Mouse (Mus musculus) kidney, embryonic 15.5 days (tissue): ENCODE results near the gene Rcn1. TPM values are rescaled to one million over a fixed set of nuclear protein-coding genes. Genes with fewer than 3 reads are reported as not detected.

Experiments used
- ATAC-seq: fragments of 200-750 bp; cut with Nextera tagmentation; replicated peaks from 2 replicates; pipeline ENCODE4 v1.8.0; 2017; ENCODE audit warnings: moderate TSS enrichment; ENCODE audit not compliant: low FRiP score
- H3K27ac ChIP-seq: fragments of 300-500 bp; sonication (generic); 2 replicates; pipeline ENCODE4 v1.5.1; 2015; ENCODE audit warnings: mild to moderate bottlenecking, inconsistent platforms
- H3K27me3 ChIP-seq: fragments of 300-500 bp; sonication (generic); 2 replicates; pipeline ENCODE4 v1.6.1; 2015; ENCODE audit warnings: inconsistent platforms
- H3K36me3 ChIP-seq: fragments of 300-500 bp; sonication (generic); 2 replicates; pipeline ENCODE4 v1.6.1; 2015; ENCODE audit warnings: inconsistent platforms
- H3K4me1 ChIP-seq: fragments of 300-500 bp; sonication (generic); 2 replicates; pipeline ENCODE4 v1.6.1; 2015; ENCODE audit warnings: inconsistent platforms
- H3K4me2 ChIP-seq: fragments of 300-500 bp; sonication (generic); 2 replicates; pipeline ENCODE4 v1.6.1; 2015; ENCODE audit warnings: moderate library complexity, mild to moderate bottlenecking, inconsistent platforms
- H3K4me3 ChIP-seq: fragments of 300-500 bp; sonication (generic); replicated peaks from 2 replicates; pipeline ENCODE4 v1.5.1; 2015; ENCODE audit warnings: mild to moderate bottlenecking, inconsistent platforms
- H3K9ac ChIP-seq: fragments of 300-500 bp; sonication (generic); 2 replicates; pipeline ENCODE4 v1.6.1; 2015; ENCODE audit warnings: mild to moderate bottlenecking, inconsistent platforms
- H3K9me3 ChIP-seq: fragments of 300-500 bp; sonication (generic); replicated peaks from 2 replicates; pipeline ENCODE4 v1.6.1; 2016; ENCODE audit warnings: inconsistent platforms
- WGBS: fragments of 180-500 bp; shearing (Covaris S2); methylation state at CpG from one replicate; pipeline ENCODE4 v1.1.7; 2015; ENCODE audit warnings: mixed read lengths; 5-methylcytosine and 5-hydroxymethylcytosine counted together
- polyA plus RNA-seq: library from polyadenylated mRNA; unstranded; fragments of >200 nt; fragmentation: Nextera tagmentation; extraction: Ambion mirVana; gene quantifications from 2 replicates; pipeline ENCODE4 v1.2.1, GENCODE M21; 2015

The Rcn1 gene
- polyA plus RNA-seq, 1 experiment from 2014 or later, result 207 TPM

DNA sequence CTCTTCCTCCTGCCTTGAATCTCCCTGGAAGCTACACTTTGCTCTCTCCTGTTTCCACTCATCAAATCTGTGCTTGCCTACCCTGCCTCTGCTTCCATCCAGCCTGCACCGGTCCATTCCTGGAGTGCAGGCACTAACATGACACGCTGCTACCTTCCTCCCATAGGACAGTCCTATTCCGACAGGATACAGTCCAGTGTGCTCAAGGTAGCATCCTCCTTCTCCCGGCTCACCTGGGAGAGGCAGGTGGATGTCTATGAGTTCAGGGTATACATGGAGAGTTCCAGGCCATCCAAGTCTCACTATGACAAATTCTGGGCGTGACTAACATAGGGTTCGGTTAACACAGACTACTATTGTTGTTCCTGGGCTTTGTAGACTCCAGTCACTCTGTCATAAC lies 27.0 kb downstream of the Rcn1 start:
- no peaks in the 10 kb centered on the region for H3K36me3 ChIP-seq
- no peak overlapping the region for H3K4me2 ChIP-seq
- peaks cover 16% of the 10 kb centered on the region for H3K27me3 ChIP-seq
- ATAC-seq, result 0 out of 2 replicates have a peak, but pooled peaks have one; percentile 20
- no peaks in the 10 kb centered on the region for H3K9me3 ChIP-seq
- H3K27ac ChIP-seq, result no peak overlapping the region
- H3K4me1 ChIP-seq, result peaks cover 19% of the 10 kb centered on the region
- H3K9ac ChIP-seq, result no peak overlapping the region
- WGBS, result 88% methylated on average over 6 of the region's 6 CpGs
- no peak overlapping the region for H3K4me3 ChIP-seq

- Histone ChIP-seq H3K4me2 (peak overlapping the region; percentile 43), H3K36me3 (no peaks in the 10 kb centered on the region), H3K27ac (no peak overlapping the region), H3K27me3 (peaks cover 16% of the 10 kb centered on the region), H3K9ac (no peak overlapping the region), H3K9me3 (no peaks in the 10 kb centered on the region), H3K4me3 (no peak overlapping the region), H3K4me1 (peaks cover 19% of the 10 kb centered on the region)
- ATAC-seq, result no peak
- WGBS, result 27% methylated on average over 14 of the region's 14 CpGs
Measured at GRCm38 (mm10) chr2:105370698-105371097, 28.4 kb downstream of the Rcn1 start.

DNA sequence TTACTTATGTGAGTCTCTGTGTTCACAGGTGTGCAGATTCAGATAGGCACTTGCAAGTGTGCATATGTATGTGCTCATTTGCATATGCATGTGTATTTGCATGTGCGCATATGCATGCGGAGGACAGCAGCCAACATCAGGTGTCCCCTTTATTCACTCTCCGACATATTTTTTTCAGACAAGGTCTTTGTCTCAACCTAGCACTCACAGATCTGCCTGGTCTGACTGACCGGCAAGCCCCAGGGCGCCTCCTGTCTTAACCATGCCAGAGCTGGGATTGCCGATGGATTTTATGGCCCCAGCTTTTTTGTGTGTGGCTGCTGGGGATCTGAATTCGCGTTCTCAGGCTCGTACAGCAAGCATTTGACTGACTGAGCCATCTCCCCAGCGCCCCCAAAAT lies 28.9 kb downstream of the Rcn1 start:
- Histone ChIP-seq H3K27ac (no peak overlapping the region), H3K27me3 (peaks cover 16% of the 10 kb centered on the region), H3K9me3 (no peaks in the 10 kb centered on the region), H3K36me3 (no peaks in the 10 kb centered on the region), H3K9ac (no peak overlapping the region), H3K4me2 (peak overlapping the region; percentile 43), H3K4me3 (no peak overlapping the region), H3K4me1 (peaks cover 19% of the 10 kb centered on the region)
- ATAC-seq, result no peak
- 12% methylated on average over 10 of the region's 10 CpGs for WGBS

DNA sequence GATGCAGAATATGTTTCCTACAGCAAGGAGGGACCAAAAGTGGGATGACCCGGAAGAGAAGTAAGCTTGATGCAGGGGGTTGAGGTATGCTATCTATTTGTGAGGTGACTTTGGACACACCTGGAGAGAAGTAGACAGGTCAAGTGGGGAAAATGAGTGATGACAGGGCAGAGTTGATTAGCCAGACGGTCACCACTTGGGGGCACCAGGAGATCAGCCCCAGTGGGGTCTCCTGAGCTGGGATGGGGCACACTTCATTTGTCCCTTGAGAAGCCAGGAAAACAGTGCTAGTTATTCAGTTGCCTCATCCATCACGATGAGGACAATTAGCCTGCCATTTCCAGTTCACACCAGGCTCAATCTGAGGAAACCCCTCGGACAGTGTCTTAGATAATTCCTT lies 31.5 kb downstream of the Rcn1 start:
- Histone ChIP-seq H3K9me3 (no peaks in the 10 kb centered on the region), H3K9ac (no peak overlapping the region), H3K4me3 (no peak overlapping the region), H3K27ac (0 out of 2 replicates have a peak overlapping the region, but pooled peaks have one; percentile 13), H3K27me3 (peaks cover 16% of the 10 kb centered on the region), H3K4me1 (peaks cover 16% of the 10 kb centered on the region), H3K36me3 (no peaks in the 10 kb centered on the region), H3K4me2 (no peak overlapping the region)
- ATAC-seq, result no peak
- WGBS, result 28% methylated on average over 4 of the region's 4 CpGs

DNA sequence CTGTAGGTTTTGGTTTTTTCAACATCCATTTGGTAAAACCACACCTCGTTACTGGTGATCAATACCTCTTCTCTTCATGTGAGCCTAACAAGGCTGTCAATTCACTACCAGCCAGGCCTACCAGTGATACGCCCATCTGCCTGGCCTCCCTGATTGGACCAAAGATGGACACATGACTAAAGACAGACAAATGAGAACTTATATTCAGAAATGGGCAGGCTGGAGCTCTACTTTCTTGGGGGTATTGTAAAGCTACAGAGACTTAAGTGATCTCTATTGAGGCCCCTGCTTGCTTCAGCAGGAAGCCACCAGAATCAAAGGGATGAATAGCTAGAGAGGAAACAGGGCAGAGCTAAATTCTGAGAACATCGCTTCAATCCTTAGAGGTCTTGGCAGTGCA lies 41.1 kb downstream of the Rcn1 start:
- Histone ChIP-seq H3K9ac (no peak overlapping the region), H3K9me3 (no peaks in the 10 kb centered on the region), H3K36me3 (no peaks in the 10 kb centered on the region), H3K4me1 (0 out of 2 replicates have a peak, but pooled peaks cover 3% of the 10 kb centered on the region), H3K27me3 (no peaks in the 10 kb centered on the region), H3K4me3 (no peak overlapping the region), H3K27ac (no peak overlapping the region), H3K4me2 (no peak overlapping the region)
- 88% methylated on average over 3 of the region's 3 CpGs for WGBS
- ATAC-seq, result no peak

- Histone ChIP-seq H3K27ac (no peak overlapping the region), H3K9me3 (no peaks in the 10 kb centered on the region), H3K36me3 (no peaks in the 10 kb centered on the region), H3K4me3 (no peak overlapping the region), H3K4me2 (no peak overlapping the region), H3K4me1 (0 out of 2 replicates have a peak, but pooled peaks cover 3% of the 10 kb centered on the region), H3K9ac (no peak overlapping the region), H3K27me3 (no peaks in the 10 kb centered on the region)
- WGBS, result 66% methylated on average over 5 of the region's 5 CpGs
- no peak for ATAC-seq
Measured at GRCm38 (mm10) chr2:105356791-105357190, 42.3 kb downstream of the Rcn1 start.

DNA sequence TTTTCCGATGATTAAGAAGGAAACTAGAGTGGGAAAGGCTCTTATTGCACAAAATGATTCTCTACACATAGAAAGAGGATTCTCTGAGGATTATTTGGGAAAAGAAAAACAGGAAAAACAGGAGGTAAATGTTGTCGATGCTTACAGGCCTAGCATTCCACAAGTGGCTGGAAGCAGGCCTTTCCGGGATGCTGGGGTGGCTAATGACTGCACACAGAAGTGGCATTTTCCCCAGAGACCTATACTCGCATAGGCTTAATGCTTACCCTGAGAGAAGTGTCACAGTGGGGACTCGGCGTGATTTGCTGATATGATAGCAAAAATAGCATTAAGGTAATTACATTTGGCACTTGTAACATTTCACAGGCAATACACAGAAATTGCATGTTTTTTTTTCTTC lies 50.2 kb downstream of the Rcn1 start:
- Histone ChIP-seq H3K4me2 (no peak overlapping the region), H3K4me3 (no peak overlapping the region)
- no peak for ATAC-seq

GRCm38 (mm10) chr2:105339993-105340392 lies 59.1 kb downstream of the Rcn1 start:
- Histone ChIP-seq H3K4me2 (no peak overlapping the region), H3K4me3 (no peak overlapping the region), H3K36me3 (no peaks in the 10 kb centered on the region), H3K27me3 (no peaks in the 10 kb centered on the region), H3K4me1 (peaks cover 26% of the 10 kb centered on the region), H3K9ac (no peak overlapping the region), H3K9me3 (no peaks in the 10 kb centered on the region), H3K27ac (no peak overlapping the region)
- no peak for ATAC-seq
- 63% methylated on average over 3 of the region's 3 CpGs for WGBS

More for the DNA sequence above, 50.2 kb downstream of the Rcn1 start:
- Histone ChIP-seq H3K9ac (no peak overlapping the region), H3K36me3 (no peaks in the 10 kb centered on the region), H3K27me3 (peaks cover 2% of the 10 kb centered on the region; the same call in 1 of the 2 replicates), H3K27ac (no peak overlapping the region), H3K9me3 (no peaks in the 10 kb centered on the region), H3K4me1 (no peaks in the 10 kb centered on the region)
- WGBS, result 81% methylated on average over 6 of the region's 6 CpGs

DNA sequence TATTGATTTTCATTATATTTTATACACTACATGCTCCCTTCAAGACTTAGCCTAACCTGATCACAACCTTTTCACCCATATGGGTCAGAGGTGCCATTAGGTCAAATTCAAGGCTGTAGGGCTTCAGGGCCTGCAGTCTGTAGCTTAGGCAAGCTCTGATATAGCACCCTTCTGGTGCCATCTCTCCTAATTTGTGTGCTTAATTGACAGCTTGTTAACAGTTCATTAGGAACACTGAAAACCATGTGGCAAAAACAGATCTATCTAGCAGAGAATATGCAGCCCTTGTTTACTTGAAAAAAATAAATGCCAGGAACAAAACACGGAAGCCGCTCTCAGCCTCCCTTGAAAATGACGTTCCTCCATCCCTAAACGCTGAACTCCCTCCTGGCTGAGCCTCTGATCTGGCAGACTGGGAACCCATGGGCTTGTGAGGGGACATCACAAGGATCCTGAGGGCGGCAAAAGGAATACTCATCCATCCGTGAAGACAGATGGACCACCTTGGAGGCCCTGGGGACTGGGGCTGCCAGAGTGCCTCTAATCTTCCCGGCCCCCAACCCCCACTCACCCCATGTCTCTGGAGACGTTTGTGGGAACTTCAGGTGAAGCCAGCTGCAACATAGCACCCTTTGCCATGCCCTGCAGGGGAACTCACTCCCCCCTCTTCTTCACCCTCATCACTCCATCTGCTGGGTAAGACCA lies 61.8 kb downstream of the Rcn1 start:
- WGBS, result 34% methylated on average over 8 of the region's 8 CpGs
- no peaks in the 10 kb centered on the region for H3K9me3 ChIP-seq
- H3K36me3 ChIP-seq, result no peaks in the 10 kb centered on the region
- H3K9ac ChIP-seq, result no peak overlapping the region
- no peak for ATAC-seq
- H3K27me3 ChIP-seq, result peaks cover 8% of the 10 kb centered on the region; the same call in 1 of the 2 replicates
- H3K27ac ChIP-seq, result peak overlapping the region; percentile 87
- no peak overlapping the region for H3K4me2 ChIP-seq
- peaks cover 26% of the 10 kb centered on the region for H3K4me1 ChIP-seq
- no peak overlapping the region for H3K4me3 ChIP-seq

DNA sequence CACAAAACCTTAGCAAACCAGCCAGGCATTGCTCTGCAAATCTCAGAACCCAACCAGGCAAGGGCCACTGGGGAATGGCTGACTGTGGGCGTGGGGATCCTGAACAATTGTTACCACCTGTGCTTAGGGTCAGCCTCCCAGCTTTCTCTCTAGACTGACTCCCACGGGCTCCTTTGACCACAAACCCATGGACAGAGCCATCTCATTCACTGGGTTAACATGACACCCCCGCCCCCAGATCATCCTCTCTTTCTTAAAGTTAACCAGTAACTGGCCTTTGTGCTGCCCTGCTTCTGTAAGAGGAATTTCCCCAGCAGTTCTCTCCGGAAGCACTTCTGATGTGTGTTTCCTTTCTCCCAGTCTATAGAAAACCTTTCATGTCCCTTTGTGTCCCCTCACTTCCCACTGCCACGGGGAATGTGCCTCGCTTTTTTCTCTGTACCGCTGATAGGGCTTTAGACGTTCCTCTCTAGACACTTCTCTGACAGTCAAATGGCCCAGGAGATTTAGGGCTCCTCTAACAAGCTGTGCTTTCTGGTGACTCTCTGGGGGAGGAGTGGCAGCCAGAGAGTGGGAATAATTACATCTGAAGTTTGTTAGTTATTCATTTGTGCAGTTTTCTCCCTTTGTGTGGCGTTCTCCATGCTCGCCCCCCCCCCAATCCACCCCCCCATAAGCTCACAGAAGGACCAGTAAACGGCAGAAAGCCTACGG lies 62.6 kb downstream of the Rcn1 start:
- Histone ChIP-seq H3K4me3 (no peak overlapping the region), H3K36me3 (no peaks in the 10 kb centered on the region), H3K9ac (no peak overlapping the region), H3K27ac (peak overlapping the region; percentile 87), H3K4me1 (peaks cover 26% of the 10 kb centered on the region), H3K9me3 (no peaks in the 10 kb centered on the region), H3K27me3 (peaks cover 8% of the 10 kb centered on the region; the same call in 1 of the 2 replicates), H3K4me2 (peak overlapping the region; percentile 35)
- WGBS, result 11% methylated on average over 12 of the region's 12 CpGs
- peak; percentile 87 for ATAC-seq
